Mouse (Mus musculus) myocyte (in vitro differentiated cells): ENCODE measurements around the gene Nkx2-3.

Experiments used
- CEBPB ChIP-seq: IDR thresholded peaks from 2 replicates; pipeline ENCODE4 v1.6.1; 2011; ENCODE audit warnings: mild to moderate bottlenecking, moderate library complexity; ENCODE audit not compliant: poor library complexity, insufficient read depth, severe bottlenecking
- MAX ChIP-seq: IDR thresholded peaks from one replicate; pipeline ENCODE4 v1.6.1; 2011; ENCODE audit warnings: low read depth, mild to moderate bottlenecking, control low read depth
- MYOG ChIP-seq, 3 experiments: IDR thresholded peaks; one replicate each; pipeline ENCODE4 v1.6.1; 2011; ENCODE audit warnings: control low read depth in 2 of 3, low read depth in 2 of 3, mild to moderate bottlenecking in 2 of 3; ENCODE audit not compliant: insufficient read length in 2 of 3, control insufficient read depth in 1 of 3, insufficient read depth in 1 of 3
- POLR2A ChIP-seq: IDR thresholded peaks from one replicate; pipeline ENCODE4 v1.6.1; 2011; ENCODE audit warnings: low read depth, mild to moderate bottlenecking, control low read depth, moderate library complexity; ENCODE audit not compliant: insufficient read length
- POLR2AphosphoS2 ChIP-seq: IDR thresholded peaks from one replicate; pipeline ENCODE4 v1.6.1; 2011; ENCODE audit warnings: low read depth, control low read depth; ENCODE audit not compliant: insufficient read length
- SRF ChIP-seq: IDR thresholded peaks from one replicate; pipeline ENCODE4 v1.6.1; 2011; ENCODE audit warnings: low read depth; ENCODE audit not compliant: control insufficient read depth, insufficient read length
- TCF12 ChIP-seq: IDR thresholded peaks from one replicate; pipeline ENCODE4 v1.6.1; 2011; ENCODE audit warnings: mild to moderate bottlenecking, control low read depth; ENCODE audit not compliant: poor library complexity, insufficient read depth, severe bottlenecking
- TCF3 ChIP-seq: IDR thresholded peaks from one replicate; pipeline ENCODE4 v1.6.1; 2011; ENCODE audit warnings: low read depth, control low read depth; ENCODE audit not compliant: insufficient read length
- USF1 ChIP-seq: IDR thresholded peaks from one replicate; pipeline ENCODE4 v1.6.1; 2011; ENCODE audit warnings: low read depth, mild to moderate bottlenecking, control low read depth, moderate library complexity

DNA sequence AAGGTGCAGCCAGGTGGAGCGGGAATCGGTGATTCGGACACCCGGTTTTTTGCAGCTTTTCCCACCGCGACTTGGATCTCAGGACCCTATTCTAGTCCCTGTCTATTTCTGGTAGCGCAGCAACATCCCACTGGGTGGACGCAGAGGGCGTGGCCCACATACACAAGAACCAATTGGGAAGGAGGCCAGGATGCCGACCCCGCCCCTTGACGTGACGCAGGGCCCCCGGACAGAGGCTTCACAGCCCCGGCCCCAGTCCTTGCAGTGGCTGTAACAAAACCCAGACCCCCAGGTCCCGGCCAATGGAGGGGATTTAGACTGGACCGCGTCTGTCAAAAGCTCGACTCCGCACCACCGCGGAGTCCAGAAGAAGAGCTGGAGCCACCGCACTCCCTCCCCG lies at the start of gene Nkx2-3:
- TF ChIP-seq MYOG (IDR thresholded peaks at IDR 0.05; ENCODE audit: control insufficient read depth in 1 of 3, insufficient read depth in 1 of 3, insufficient read length in 2 of 3, low read depth in 2 of 3) (no peak), POLR2A (no peak), SRF (no peak), USF1 (no peak), POLR2AphosphoS2 (no peak), MAX (no peak), TCF3 (no peak), TCF12 (no peak), CEBPB (no peak)
